Mouse (Mus musculus): ENCODE measurements around the gene Chp2. TPM values are rescaled to one million over a fixed set of nuclear protein-coding genes. Genes with fewer than 3 reads are reported as not detected.

Gene Chp2
- total and polyA plus RNA-seq, 3 experiments = 0.11 TPM; not detected in 2

DNA sequence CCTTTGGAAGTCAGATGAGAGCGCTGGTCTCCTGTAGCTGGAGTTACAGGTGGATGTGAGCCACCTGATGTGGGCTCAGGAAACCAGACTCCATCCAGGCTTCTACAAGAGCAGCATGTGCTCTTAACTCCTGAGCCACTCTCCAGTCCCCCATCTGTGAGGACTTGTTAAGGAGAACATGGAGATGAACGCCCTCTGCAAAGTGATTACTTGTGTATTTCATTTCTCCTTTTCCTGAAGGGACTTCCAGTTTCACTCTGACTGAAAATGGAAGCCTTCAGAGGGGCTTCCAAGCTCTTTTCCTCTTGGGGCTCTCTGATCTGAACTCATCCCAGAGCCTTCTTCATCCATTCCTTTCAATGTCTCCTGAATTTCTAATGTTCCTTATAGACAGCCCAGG lies 13.2 kb upstream of the Chp2 start:
- DNase-seq (ENCODE audit: low spot score) (no peak), ATAC-seq (ENCODE audit: extremely low read depth, insufficient number of reproducible peaks, low FRiP score, poor library complexity, severe bottlenecking) (no peak)
- no peaks in the 10 kb centered on the region for H3K4me1 ChIP-seq (ENCODE audit: insufficient read depth, low read depth, low read length)
- no peak overlapping the region for H3K4me3 ChIP-seq (ENCODE audit: low read depth, low read length)
- peaks cover 14% of the 10 kb centered on the region for H3K27me3 ChIP-seq (ENCODE audit: insufficient read depth, low read length)
- no peaks in the 10 kb centered on the region for H3K9me3 ChIP-seq (replicated peaks)
- TF ChIP-seq CTCF (IDR thresholded peaks at IDR 0.05; ENCODE audit: low read depth, low read length) (no peak), POLR2AphosphoS5 (IDR thresholded peaks at IDR 0.05; ENCODE audit: insufficient replicate concordance, low read depth, low read length) (no peak), TAL1 (conservative IDR thresholded peaks at IDR 0.05; ENCODE audit: low read depth, low read length) (no peak), GATA1 (IDR thresholded peaks at IDR 0.05; ENCODE audit: borderline replicate concordance, low read length) (no peak), GATA2 (IDR thresholded peaks at IDR 0.05; ENCODE audit: borderline replicate concordance, low read depth, low read length) (no peak)
- no peaks in the 10 kb centered on the region for H3K36me3 ChIP-seq (replicated peaks)

DNA sequence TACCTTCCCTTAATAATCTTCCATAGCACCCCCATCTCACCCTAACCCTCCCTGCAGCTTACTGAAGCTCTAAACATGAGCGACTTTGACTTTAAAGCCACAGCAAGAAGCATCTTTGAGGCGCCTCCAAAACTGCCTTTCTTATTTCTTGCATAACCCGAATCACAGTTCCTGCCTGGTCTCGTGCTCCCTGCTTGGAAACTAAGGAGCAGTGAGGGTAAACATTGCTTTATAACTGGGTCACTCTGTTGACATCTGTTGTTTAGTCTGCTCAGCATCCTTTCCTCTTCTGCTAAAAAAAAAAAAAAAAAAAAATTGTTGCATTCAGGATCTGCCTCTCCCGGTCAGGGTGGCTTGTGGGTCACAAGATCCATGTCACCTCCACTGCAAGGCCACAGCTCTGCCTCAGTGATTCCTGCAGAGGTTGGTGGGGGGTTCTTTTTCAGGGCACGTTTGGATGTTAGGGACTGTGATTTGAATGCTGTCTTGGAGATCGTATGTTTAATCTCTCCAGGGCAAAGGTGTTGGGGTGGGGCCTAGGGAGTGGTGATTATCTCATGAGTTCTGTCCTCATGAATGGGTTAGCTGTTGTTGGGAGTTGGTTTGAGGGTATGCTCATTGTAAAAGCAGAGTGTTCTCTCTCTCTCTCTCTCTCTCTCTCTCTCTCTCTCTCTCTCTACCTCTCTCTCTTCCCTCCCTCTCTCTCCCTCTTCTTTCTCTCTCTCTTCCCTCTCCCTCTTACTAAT lies 10.8 kb upstream of the Chp2 start:
- H3K4me3 ChIP-seq (ENCODE audit: low read depth, low read length) = no peak overlapping the region
- no peak for ATAC-seq (ENCODE audit: extremely low read depth, insufficient number of reproducible peaks, low FRiP score, poor library complexity, severe bottlenecking)
- no peaks in the 10 kb centered on the region for H3K4me1 ChIP-seq (ENCODE audit: insufficient read depth, low read depth, low read length)
- no peak for TF ChIP-seq GATA1 (IDR thresholded peaks at IDR 0.05; ENCODE audit: borderline replicate concordance, low read length)
- DNase-seq (ENCODE audit: low spot score) = no peak
- no peaks in the 10 kb centered on the region for H3K36me3 ChIP-seq (replicated peaks)
- H3K9me3 ChIP-seq (replicated peaks) = no peaks in the 10 kb centered on the region
- H3K27me3 ChIP-seq (ENCODE audit: insufficient read depth, low read length) = peaks cover 13% of the 10 kb centered on the region

- no peaks in the 10 kb centered on the region for H3K27me3 ChIP-seq (ENCODE audit: insufficient read depth, low read length)
- TF ChIP-seq GATA2 (IDR thresholded peaks at IDR 0.05; ENCODE audit: borderline replicate concordance, low read depth, low read length) (no peak), POLR2AphosphoS5 (IDR thresholded peaks at IDR 0.05; ENCODE audit: insufficient replicate concordance, low read depth, low read length) (no peak)
- H3K4me1 ChIP-seq (ENCODE audit: insufficient read depth, low read depth, low read length) = no peaks in the 10 kb centered on the region
- no peak for ATAC-seq (ENCODE audit: extremely low read depth, insufficient number of reproducible peaks, low FRiP score, poor library complexity, severe bottlenecking)
- H3K9me3 ChIP-seq (replicated peaks) = no peaks in the 10 kb centered on the region
- no peak for DNase-seq (ENCODE audit: low spot score)
- no peak overlapping the region for H3K4me3 ChIP-seq (ENCODE audit: low read depth, low read length)
- no peaks in the 10 kb centered on the region for H3K36me3 ChIP-seq (replicated peaks)
Observed at GRCm38 (mm10) chr7:122226020-122226742, 6.9 kb downstream of the Chp2 start.

DNA sequence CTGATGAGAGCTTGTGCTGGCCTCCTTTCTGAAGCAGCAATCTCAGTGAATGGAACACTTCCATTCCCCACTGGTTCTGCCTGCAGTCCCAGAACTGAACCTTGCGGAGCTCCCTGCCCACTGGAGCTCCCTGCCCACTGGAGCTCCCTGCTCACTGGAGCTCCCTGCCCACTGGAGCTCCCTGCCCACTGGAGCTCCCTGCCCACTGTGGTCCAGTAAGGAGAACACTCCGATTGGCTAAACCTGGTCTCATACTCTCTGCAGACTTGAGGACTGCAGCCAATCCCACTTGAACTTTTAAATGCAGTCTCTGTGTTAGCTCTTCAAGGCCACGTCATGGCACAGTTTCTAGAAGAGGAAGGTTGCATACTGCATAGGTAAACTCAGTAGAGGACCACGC lies 7.4 kb downstream of the Chp2 start:
- ATAC-seq (ENCODE audit: extremely low read depth, insufficient number of reproducible peaks, low FRiP score, poor library complexity, severe bottlenecking) (no peak), DNase-seq (ENCODE audit: low spot score) (no peak)
- no peak for TF ChIP-seq POLR2AphosphoS5 (IDR thresholded peaks at IDR 0.05; ENCODE audit: insufficient replicate concordance, low read depth, low read length)
- Histone ChIP-seq H3K27me3 (ENCODE audit: insufficient read depth, low read length) (no peaks in the 10 kb centered on the region), H3K4me3 (ENCODE audit: low read depth, low read length) (no peak overlapping the region), H3K4me1 (ENCODE audit: insufficient read depth, low read depth, low read length) (no peaks in the 10 kb centered on the region), H3K36me3 (replicated peaks) (no peaks in the 10 kb centered on the region), H3K9me3 (replicated peaks) (no peaks in the 10 kb centered on the region)

GRCm38 (mm10) chr7:122229306-122229705 lies 10.0 kb downstream of the Chp2 start:
- no peaks in the 10 kb centered on the region for H3K27me3 ChIP-seq (ENCODE audit: insufficient read depth, low read length)
- DNase-seq (ENCODE audit: low spot score) = no peak
- no peaks in the 10 kb centered on the region for H3K36me3 ChIP-seq (replicated peaks)
- no peak overlapping the region for H3K4me3 ChIP-seq (ENCODE audit: low read depth, low read length)
- TF ChIP-seq TAL1 (conservative IDR thresholded peaks at IDR 0.05; ENCODE audit: low read depth, low read length) = no peak
- no peak for ATAC-seq (ENCODE audit: extremely low read depth, insufficient number of reproducible peaks, low FRiP score, poor library complexity, severe bottlenecking)
- no peaks in the 10 kb centered on the region for H3K9me3 ChIP-seq (replicated peaks)
- no peaks in the 10 kb centered on the region for H3K4me1 ChIP-seq (ENCODE audit: insufficient read depth, low read depth, low read length)

DNA sequence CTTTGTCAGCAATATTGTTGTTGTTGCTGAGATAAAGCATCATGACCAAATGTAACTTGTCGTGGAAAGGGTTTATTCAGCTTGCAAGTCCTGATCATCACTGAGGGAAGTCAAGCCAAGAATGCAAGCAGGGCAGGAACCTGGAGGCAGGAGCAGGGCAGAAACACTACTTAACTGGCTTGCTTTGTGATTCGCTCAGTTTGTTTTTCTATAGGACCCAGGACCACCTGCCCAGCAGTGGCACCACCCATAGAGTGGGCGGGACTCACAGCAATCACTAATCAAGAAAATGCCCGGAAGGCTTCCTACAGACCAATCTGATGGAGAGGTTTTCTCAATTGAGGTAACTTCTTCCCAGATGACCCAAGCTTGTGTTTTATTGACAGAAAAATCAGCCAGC lies 10.6 kb downstream of the Chp2 start:
- Histone ChIP-seq H3K9me3 (replicated peaks) (no peaks in the 10 kb centered on the region), H3K4me3 (ENCODE audit: low read depth, low read length) (no peak overlapping the region), H3K36me3 (replicated peaks) (no peaks in the 10 kb centered on the region), H3K27me3 (ENCODE audit: insufficient read depth, low read length) (no peaks in the 10 kb centered on the region), H3K4me1 (ENCODE audit: insufficient read depth, low read depth, low read length) (no peaks in the 10 kb centered on the region)
- DNase-seq (ENCODE audit: low spot score) (no peak), ATAC-seq (ENCODE audit: extremely low read depth, insufficient number of reproducible peaks, low FRiP score, poor library complexity, severe bottlenecking) (no peak)
- TF ChIP-seq POLR2AphosphoS5 (IDR thresholded peaks at IDR 0.05; ENCODE audit: insufficient replicate concordance, low read depth, low read length) = no peak
- TF ChIP-seq GATA2 (IDR thresholded peaks at IDR 0.05; ENCODE audit: borderline replicate concordance, low read depth, low read length) = no peak
- TF ChIP-seq GATA1 (IDR thresholded peaks at IDR 0.05; ENCODE audit: borderline replicate concordance, low read length) = no peak
- TF ChIP-seq CTCF (IDR thresholded peaks at IDR 0.05; ENCODE audit: low read depth, low read length) = no peak
- TF ChIP-seq TAL1 (conservative IDR thresholded peaks at IDR 0.05; ENCODE audit: low read depth, low read length) = no peak

GRCm38 (mm10) chr7:122230866-122231265 lies 11.6 kb downstream of the Chp2 start:
- Histone ChIP-seq H3K4me3 (ENCODE audit: low read depth, low read length) (no peak overlapping the region), H3K4me1 (ENCODE audit: insufficient read depth, low read depth, low read length) (no peaks in the 10 kb centered on the region), H3K27me3 (ENCODE audit: insufficient read depth, low read length) (no peaks in the 10 kb centered on the region), H3K9me3 (replicated peaks) (no peaks in the 10 kb centered on the region), H3K36me3 (replicated peaks) (no peaks in the 10 kb centered on the region)
- TF ChIP-seq GATA1 (IDR thresholded peaks at IDR 0.05; ENCODE audit: borderline replicate concordance, low read length) = no peak
- TF ChIP-seq GATA2 (IDR thresholded peaks at IDR 0.05; ENCODE audit: borderline replicate concordance, low read depth, low read length) = no peak
- TF ChIP-seq POLR2AphosphoS5 (IDR thresholded peaks at IDR 0.05; ENCODE audit: insufficient replicate concordance, low read depth, low read length) = no peak
- TF ChIP-seq CTCF (IDR thresholded peaks at IDR 0.05; ENCODE audit: low read depth, low read length) = no peak
- no peak for TF ChIP-seq TAL1 (conservative IDR thresholded peaks at IDR 0.05; ENCODE audit: low read depth, low read length)
- ATAC-seq (ENCODE audit: extremely low read depth, insufficient number of reproducible peaks, low FRiP score, poor library complexity, severe bottlenecking) (no peak), DNase-seq (ENCODE audit: low spot score) (no peak)
